In genomic region chr2:31787029-31787428, GRCm38 (mm10) we compare ENCODE assay signal across 9 mouse cellular contexts. TPM values are rescaled to one million over a fixed set of nuclear protein-coding genes. Genes with fewer than 3 reads are reported as not detected.
DNase-seq lines count a peak whose midpoint lies in the region; ATAC-seq and TF ChIP-seq lines count a peak whose summit lies in the region.
"Had no signal": no experiment of that assay in that cellular context is flagged by ENCODE, and none has a peak within 500 bp of the region (broad histone marks: within the 10 kb centered on the region; RNA-seq: fewer than 3 reads in every experiment).

No protein-coding gene starts in this region.

- H3K36me3 ChIP-seq in forebrain, postnatal 0 days (ENCODE audit: insufficient read depth), result peaks cover 26% of the 10 kb centered on the region
- peaks cover 87% of the 10 kb centered on the region for H3K36me3 ChIP-seq in forebrain, embryonic 12.5 days (replicated peaks)
- peaks cover 57% of the 10 kb centered on the region for H3K36me3 ChIP-seq in hindbrain, embryonic 14.5 days (replicated peaks; ENCODE audit: control insufficient read depth, insufficient read depth)
- H3K36me3 ChIP-seq in stomach, postnatal 0 days (ENCODE audit: control insufficient read depth, insufficient read depth, low read length), result peaks cover 32% of the 10 kb centered on the region

- WGBS in forebrain, postnatal 0 days, result 12% methylated on average over 7 of the region's 7 CpGs
- 19% methylated on average over 7 of the region's 7 CpGs for whole genome bisulfite sequencing in forebrain, embryonic 12.5 days
- WGBS in hindbrain, embryonic 14.5 days, result 15% methylated on average over 7 of the region's 7 CpGs
- 18% methylated on average over 7 of the region's 7 CpGs for WGBS in stomach, postnatal 0 days

- no peak overlapping the region for H3K27ac ChIP-seq in forebrain, postnatal 0 days (ENCODE audit: low read depth, low read length)
- H3K27ac ChIP-seq in forebrain, embryonic 12.5 days, result no peak overlapping the region
- no peak overlapping the region for H3K27ac ChIP-seq in hindbrain, embryonic 14.5 days
- no peak overlapping the region for H3K27ac ChIP-seq in left cerebral cortex, adult 2 months
- no peak overlapping the region for H3K27ac ChIP-seq in stomach, postnatal 0 days (replicated peaks)
- H3K27ac ChIP-seq: macrophage had no signal

- H3K4me1 ChIP-seq in forebrain, postnatal 0 days (ENCODE audit: insufficient read depth), result no peaks in the 10 kb centered on the region
- 0 out of 2 replicates have a peak, but pooled peaks cover under 1% of the 10 kb centered on the region for H3K4me1 ChIP-seq in forebrain, embryonic 12.5 days
- H3K4me1 ChIP-seq in hindbrain, embryonic 14.5 days (replicated peaks; ENCODE audit: control insufficient read depth, insufficient read depth, low read length), result no peaks in the 10 kb centered on the region
- H3K4me1 ChIP-seq in stomach, postnatal 0 days (replicated peaks; ENCODE audit: control insufficient read depth, insufficient read depth), result no peaks in the 10 kb centered on the region

- no peak overlapping the region for H3K4me3 ChIP-seq in forebrain, postnatal 0 days (ENCODE audit: low read depth, low read length)
- no peak overlapping the region for H3K4me3 ChIP-seq in forebrain, embryonic 12.5 days (replicated peaks)
- H3K4me3 ChIP-seq in hindbrain, embryonic 14.5 days (replicated peaks; ENCODE audit: low read length), result no peak overlapping the region
- H3K4me3 ChIP-seq in left cerebral cortex, adult 2 months, result no peak overlapping the region
- no peak overlapping the region for H3K4me3 ChIP-seq in stomach, postnatal 0 days (ENCODE audit: low read depth, low read length)

- peak; percentile 95 for TF ChIP-seq CTCF in forebrain, postnatal 0 days (IDR thresholded peaks at IDR 0.05; ENCODE audit: low read depth)
- TF ChIP-seq CTCF in left cerebral cortex, adult 2 months (IDR thresholded peaks at IDR 0.05), result no peak; the same call in none of the 2 replicates
- peak; percentile 92 for TF ChIP-seq CTCF in stomach, postnatal 0 days (IDR thresholded peaks at IDR 0.05; ENCODE audit: low read depth)

- DNase-seq in forebrain, postnatal 0 days, result peak; percentile 84
- DNase-seq in adrenal gland, adult 18-20 months (ENCODE audit: low spot score in 2 of 2), result peak; percentile 72 to 81
- DNase-seq in embryo, embryonic 10 days (ENCODE audit: low spot score), result peak; percentile 95
- DNase-seq in hindbrain, embryonic 14.5 days (ENCODE audit: low spot score), result peak; percentile 88
- DNase-seq in left cerebral cortex, adult 2 months (ENCODE audit: extremely low spot score in 1 of 2, low spot score in 2 of 2), result peak; percentile 75 to 83
- DNase-seq in naive thymus-derived CD4-positive, alpha-beta T cell, adult 2 months (ENCODE audit: low read depth), result peak; percentile 86
- DNase-seq in stomach, postnatal 0 days (ENCODE audit: low spot score), result peak; percentile 81

- no peaks in the 10 kb centered on the region for H3K27me3 ChIP-seq in forebrain, postnatal 0 days (ENCODE audit: insufficient read depth, low read length)
- H3K27me3 ChIP-seq in forebrain, embryonic 12.5 days, result no peaks in the 10 kb centered on the region
- H3K27me3 ChIP-seq in hindbrain, embryonic 14.5 days (ENCODE audit: control insufficient read depth, insufficient read depth, low read length), result no peaks in the 10 kb centered on the region
- no peaks in the 10 kb centered on the region for H3K27me3 ChIP-seq in stomach, postnatal 0 days (ENCODE audit: control insufficient read depth, insufficient read depth, low read length)

- TF ChIP-seq EP300 in stomach, postnatal 0 days (optimal IDR thresholded peaks at IDR 0.05), result no peak

- H3K9ac ChIP-seq in forebrain, postnatal 0 days, result no peak overlapping the region
- H3K9ac ChIP-seq in forebrain, embryonic 12.5 days, result no peak overlapping the region
- no peak overlapping the region for H3K9ac ChIP-seq in hindbrain, embryonic 14.5 days
- no peak overlapping the region for H3K9ac ChIP-seq in stomach, postnatal 0 days (ENCODE audit: low read length)

- ATAC-seq in forebrain, postnatal 0 days, result peak; percentile 53; the same call in 1 of the 2 replicates
- ATAC-seq in forebrain, embryonic 12.5 days (ENCODE audit: low FRiP score), result no peak
- ATAC-seq in hindbrain, embryonic 14.5 days (ENCODE audit: low FRiP score), result no peak
- ATAC-seq in stomach, postnatal 0 days (ENCODE audit: low FRiP score, low TSS enrichment), result no peak

- intact Hi-C loops in left cerebral cortex, adult 2 months (cut with DNase I), result loop anchor here (5.0 kb wide), 1 partner anchor 305 kb away; no protein-coding TSS in a partner anchor

- no peaks in the 10 kb centered on the region for H3K9me3 ChIP-seq in forebrain, postnatal 0 days (ENCODE audit: low read length)
- H3K9me3 ChIP-seq in forebrain, embryonic 12.5 days, result no peaks in the 10 kb centered on the region
- H3K9me3 ChIP-seq in hindbrain, embryonic 14.5 days (ENCODE audit: control insufficient read depth, low read length), result no peaks in the 10 kb centered on the region
- H3K9me3 ChIP-seq in stomach, postnatal 0 days (ENCODE audit: control insufficient read depth, low read length), result no peaks in the 10 kb centered on the region

- H3K4me2 ChIP-seq in forebrain, postnatal 0 days (ENCODE audit: low read depth), result no peak overlapping the region
- no peak overlapping the region for H3K4me2 ChIP-seq in forebrain, embryonic 12.5 days
- no peak overlapping the region for H3K4me2 ChIP-seq in hindbrain, embryonic 14.5 days (replicated peaks)
- no peak overlapping the region for H3K4me2 ChIP-seq in stomach, postnatal 0 days (replicated peaks; ENCODE audit: low read depth)

RNA-seq across cellular contexts. Expression of gene Qrfp, which starts 23.4 kb away (rescaled TPM):
- 0.08 and 0.19 TPM in 2 replicates for total RNA-seq in forebrain, postnatal 0 days (2014; rRNA removed)
- polyA plus RNA-seq in forebrain, postnatal 0 days (2015; fragmentation: Nextera tagmentation; extraction: Ambion mirVana), result 0.06 TPM in 1 of 2 replicates, not detected in the other
- polyA plus RNA-seq in forebrain, embryonic 12.5 days (2016; fragmentation: Nextera tagmentation; extraction: Ambion mirVana), result 0.06 TPM in 1 of 2 replicates, not detected in the other
- not detected for total RNA-seq in adrenal gland, adult 18-20 months (2021)
- polyA plus RNA-seq in hindbrain, embryonic 14.5 days (2014; fragmentation: Nextera tagmentation; extraction: Ambion mirVana), result not detected in 2 replicates
- total RNA-seq in left cerebral cortex, adult 2 months (2021), result not detected
- 0.08 and 0.10 TPM in 2 replicates for polyA plus RNA-seq in stomach, postnatal 0 days (2015; fragmentation: Nextera tagmentation; extraction: Ambion mirVana)
- polyA plus RNA-seq: macrophage had no signal

RNA-seq across cellular contexts. Expression of gene Fibcd1, which starts 58.8 kb away (rescaled TPM):
- total RNA-seq in forebrain, postnatal 0 days (2014; rRNA removed), result 8.9 and 12.7 TPM in 2 replicates
- polyA plus RNA-seq in forebrain, postnatal 0 days (2015; fragmentation: Nextera tagmentation; extraction: Ambion mirVana), result 5.7 and 8.5 TPM in 2 replicates
- 1.1 and 1.2 TPM in 2 replicates for polyA plus RNA-seq in forebrain, embryonic 12.5 days (2016; fragmentation: Nextera tagmentation; extraction: Ambion mirVana)
- under 1 TPM in 1 of 2 experiments, not detected in 1; 0.06 TPM for total RNA-seq in adrenal gland, adult 18-20 months (2021)
- 5.0 and 5.6 TPM in 2 replicates for polyA plus RNA-seq in hindbrain, embryonic 14.5 days (2014; fragmentation: Nextera tagmentation; extraction: Ambion mirVana)
- 10 to 100 TPM in 1 of 2 experiments, 1 to 10 TPM in 1; 7.9 to 11.4 TPM for total RNA-seq in left cerebral cortex, adult 2 months (2021)
- 0.08 and 0.17 TPM in 2 replicates for polyA plus RNA-seq in stomach, postnatal 0 days (2015; fragmentation: Nextera tagmentation; extraction: Ambion mirVana)
- polyA plus RNA-seq: macrophage had no signal
